Mouse (Mus musculus): ENCODE data around the gene Ino80e.

Gene Ino80e

DNA sequence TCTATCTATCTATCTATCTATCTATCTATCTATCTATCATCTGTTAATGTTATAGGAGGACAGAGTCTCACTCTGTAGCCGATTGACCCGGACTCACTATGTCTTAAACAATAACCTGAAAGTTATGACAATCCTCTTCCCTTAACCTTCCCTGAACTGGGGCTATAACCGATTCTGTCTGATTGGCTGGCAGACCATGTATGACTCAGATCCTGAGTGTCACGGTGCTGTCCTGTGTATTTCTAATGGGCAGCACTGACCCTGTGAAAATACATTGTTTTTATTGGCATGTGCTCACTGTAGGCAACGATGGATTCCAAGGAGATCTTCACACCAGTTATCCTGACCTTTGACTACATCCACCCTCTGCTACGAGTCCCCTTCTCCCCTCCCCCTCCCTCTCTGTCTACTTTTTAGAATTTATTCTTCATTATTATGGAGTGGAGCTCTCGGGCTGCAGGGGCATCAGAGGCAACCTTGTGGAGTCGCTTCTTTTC is 46.4 kb downstream of the Ino80e start:
- no peak for DNase-seq (ENCODE audit: low spot score in 2 of 2)

- no peak for DNase-seq (ENCODE audit: low spot score in 2 of 2)
Measured at GRCm38 (mm10) chr7:126809723-126810369, 52.3 kb downstream of the Ino80e start.

- peak; percentile 51 to 52 for DNase-seq (ENCODE audit: low spot score in 2 of 2)
Measured at GRCm38 (mm10) chr7:126808703-126809455, 53.3 kb downstream of the Ino80e start.

DNA sequence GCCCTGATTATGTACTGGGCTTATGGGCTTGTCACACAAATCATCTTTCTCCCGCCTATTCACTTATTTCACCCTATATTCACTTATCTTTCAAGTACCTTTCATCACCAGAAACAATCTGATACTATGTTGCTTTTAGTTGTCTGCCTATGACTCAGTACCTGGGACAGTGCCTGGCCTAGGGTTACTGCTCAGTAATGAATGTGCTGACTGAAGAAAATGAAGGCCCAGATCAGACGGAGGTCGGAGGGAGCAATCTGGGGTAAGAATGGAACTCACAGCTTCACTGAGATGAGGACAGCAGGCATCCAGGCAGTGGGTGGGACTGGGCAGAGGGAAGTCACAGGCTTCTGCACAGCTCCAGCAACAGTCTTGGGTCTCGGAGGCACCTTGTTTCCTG is 54.8 kb downstream of the Ino80e start:
- DNase-seq (ENCODE audit: low spot score in 2 of 2) = no peak

- no peak for DNase-seq (ENCODE audit: low spot score in 2 of 2)
Measured at GRCm38 (mm10) chr7:126806956-126807355, 55.2 kb downstream of the Ino80e start.

- DNase-seq (ENCODE audit: low spot score in 2 of 2) = no peak
Measured at GRCm38 (mm10) chr7:126803751-126804150, 58.4 kb downstream of the Ino80e start.

GRCm38 (mm10) chr7:126803181-126803580 is 59.0 kb downstream of the Ino80e start:
- no peak for DNase-seq (ENCODE audit: low spot score in 2 of 2)

DNA sequence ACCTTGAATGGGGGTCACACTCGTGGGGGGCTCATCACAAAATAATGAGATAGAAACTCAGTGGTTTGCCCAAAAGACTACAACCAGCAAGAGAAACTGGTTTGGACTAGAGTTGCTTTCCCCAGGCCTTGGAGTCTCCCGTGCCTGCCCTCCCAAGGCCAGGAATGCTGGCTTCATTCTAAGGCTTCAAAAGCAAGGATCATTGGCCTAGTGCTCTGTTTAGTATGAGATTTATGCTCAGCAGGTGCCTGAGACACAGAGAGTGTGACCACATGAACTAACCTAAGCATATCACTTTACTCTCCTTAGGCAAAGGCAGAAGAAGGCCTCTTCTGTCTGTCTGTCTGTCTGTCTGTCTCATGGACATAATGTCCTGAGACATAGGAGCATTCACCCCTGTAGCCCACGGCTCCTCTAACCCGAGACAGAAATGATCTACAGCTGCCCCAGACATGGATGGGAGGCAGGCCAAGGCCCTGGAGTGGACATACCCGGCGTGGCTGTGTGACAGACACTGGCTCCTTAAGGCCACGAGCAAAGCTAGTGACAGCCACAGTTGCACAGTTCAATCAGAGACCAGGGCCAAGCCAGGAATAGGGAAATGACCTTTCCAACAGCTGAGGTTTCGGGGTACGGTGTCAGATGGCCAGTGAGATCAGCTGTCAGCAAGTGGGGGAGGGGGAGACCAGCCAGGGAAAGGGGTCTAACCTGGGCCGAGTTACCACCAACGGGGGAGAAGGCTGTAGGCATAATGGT is 59.9 kb downstream of the Ino80e start:
- DNase-seq (ENCODE audit: low spot score in 2 of 2) = no peak

- DNase-seq (ENCODE audit: low spot score in 2 of 2) = no peak
Measured at GRCm38 (mm10) chr7:126801057-126801422, 61.1 kb downstream of the Ino80e start.
